Mouse (Mus musculus): ENCODE data around the gene Hrnr. TPM values are rescaled to one million over a fixed set of nuclear protein-coding genes. Genes with fewer than 3 reads are reported as not detected.

Gene Hrnr
- not detected in 2 replicates for polyA plus RNA-seq (2014; fragmentation: Nextera tagmentation; extraction: Ambion mirVana)

- Histone ChIP-seq H3K9ac (replicated peaks; ENCODE audit: low read depth, low read length) (no peak within 1 kb of the TSS), H3K36me3 (ENCODE audit: control insufficient read depth, insufficient read depth, low read length) (no peaks in the 10 kb centered on the region), H3K9me3 (ENCODE audit: control insufficient read depth, low read depth, low read length) (no peaks in the 10 kb centered on the region), H3K27me3 (ENCODE audit: control insufficient read depth, insufficient read depth, low read length) (no peaks in the 10 kb centered on the region), H3K4me2 (replicated peaks; ENCODE audit: low read depth, low read length) (no peak within 1 kb of the TSS), H3K27ac (ENCODE audit: low read length) (no peak within 1 kb of the TSS), H3K4me3 (ENCODE audit: low read depth, low read length) (no peak within 1 kb of the TSS), H3K4me1 (ENCODE audit: control insufficient read depth, insufficient read depth, low read length) (no peaks in the 10 kb centered on the region)
- ATAC-seq (ENCODE audit: insufficient number of reproducible peaks, insufficient read depth, low FRiP score, low read depth) = no peak
- 74% methylated on average over 2 of the region's 2 CpGs for WGBS
Measured at GRCm38 (mm10) chr3:93319449-93319848, at the start of gene Hrnr. Gene Hrnr, plus strand, starts transcription at chr3:93319749.

DNA sequence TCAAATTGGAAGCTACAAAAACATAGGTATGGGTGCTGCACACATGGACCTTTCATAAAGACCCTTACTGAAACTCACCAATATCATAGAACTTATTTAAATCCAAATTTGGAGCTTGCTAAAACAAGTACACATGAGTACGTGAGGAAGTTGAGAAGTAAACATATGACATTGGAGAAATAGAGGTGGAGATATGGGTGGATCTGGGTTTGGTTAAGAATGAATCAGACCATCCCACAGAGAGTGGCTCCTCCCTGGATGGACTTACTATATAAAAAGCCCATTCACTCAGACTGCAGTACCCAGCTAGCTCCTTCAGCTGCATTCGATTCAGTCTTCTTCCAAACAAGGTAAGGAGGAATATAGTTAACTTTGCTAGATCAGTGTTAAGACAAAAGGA is 46.3 kb upstream of the Hrnr start, which contains the start of gene Flg:
TSS of gene Flg (plus strand) at position 301 of the 400 bp plus-strand sequence.
- Histone ChIP-seq H3K9me3 (ENCODE audit: control insufficient read depth, low read depth, low read length) (no peaks in the 10 kb centered on the region), H3K4me1 (ENCODE audit: control insufficient read depth, insufficient read depth, low read length) (no peaks in the 10 kb centered on the region), H3K4me2 (replicated peaks; ENCODE audit: low read depth, low read length) (no peak within 1 kb of the TSS), H3K27me3 (ENCODE audit: control insufficient read depth, insufficient read depth, low read length) (no peaks in the 10 kb centered on the region), H3K4me3 (ENCODE audit: low read depth, low read length) (no peak within 1 kb of the TSS), H3K36me3 (ENCODE audit: control insufficient read depth, insufficient read depth, low read length) (no peaks in the 10 kb centered on the region), H3K27ac (ENCODE audit: low read length) (no peak within 1 kb of the TSS), H3K9ac (replicated peaks; ENCODE audit: low read depth, low read length) (no peak within 1 kb of the TSS)
- no peak for ATAC-seq (ENCODE audit: insufficient number of reproducible peaks, insufficient read depth, low FRiP score, low read depth)
- 79% methylated on average over 2 of the region's 2 CpGs for WGBS

DNA sequence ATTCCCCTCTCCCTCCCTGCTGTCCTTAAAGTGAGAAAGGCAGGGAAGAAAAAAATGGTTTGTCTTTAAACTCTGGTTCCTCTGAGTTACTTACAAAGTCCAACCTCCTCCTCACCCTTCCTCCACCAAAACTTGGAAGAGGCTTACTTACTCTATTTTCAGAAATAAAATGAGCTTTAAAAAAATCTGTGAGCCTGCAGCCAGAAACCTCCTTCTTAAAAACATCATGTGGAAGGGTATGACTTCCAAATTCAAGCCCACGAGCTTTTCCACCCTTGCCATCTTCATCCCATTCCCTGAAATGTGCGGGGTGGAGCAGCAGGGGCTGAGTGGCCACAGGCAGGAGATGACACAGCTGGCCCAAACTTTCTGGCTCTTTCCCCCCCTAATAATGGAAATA is 22.0 kb upstream of the Hrnr start:
- Histone ChIP-seq H3K9ac (replicated peaks; ENCODE audit: low read depth, low read length) (no peak overlapping the region), H3K9me3 (ENCODE audit: control insufficient read depth, low read depth, low read length) (no peaks in the 10 kb centered on the region), H3K4me1 (ENCODE audit: control insufficient read depth, insufficient read depth, low read length) (no peaks in the 10 kb centered on the region), H3K36me3 (ENCODE audit: control insufficient read depth, insufficient read depth, low read length) (no peaks in the 10 kb centered on the region), H3K27me3 (ENCODE audit: control insufficient read depth, insufficient read depth, low read length) (no peaks in the 10 kb centered on the region), H3K27ac (ENCODE audit: low read length) (no peak overlapping the region), H3K4me3 (ENCODE audit: low read depth, low read length) (no peak overlapping the region), H3K4me2 (replicated peaks; ENCODE audit: low read depth, low read length) (no peak overlapping the region)
- ATAC-seq (ENCODE audit: insufficient number of reproducible peaks, insufficient read depth, low FRiP score, low read depth) = no peak
- 73% methylated on average over 2 of the region's 2 CpGs for WGBS

GRCm38 (mm10) chr3:93299832-93300231 is 19.7 kb upstream of the Hrnr start:
- Histone ChIP-seq H3K4me1 (ENCODE audit: control insufficient read depth, insufficient read depth, low read length) (no peaks in the 10 kb centered on the region), H3K27me3 (ENCODE audit: control insufficient read depth, insufficient read depth, low read length) (no peaks in the 10 kb centered on the region), H3K9me3 (ENCODE audit: control insufficient read depth, low read depth, low read length) (no peaks in the 10 kb centered on the region), H3K27ac (ENCODE audit: low read length) (no peak overlapping the region), H3K4me2 (replicated peaks; ENCODE audit: low read depth, low read length) (no peak overlapping the region), H3K36me3 (ENCODE audit: control insufficient read depth, insufficient read depth, low read length) (no peaks in the 10 kb centered on the region), H3K4me3 (ENCODE audit: low read depth, low read length) (no peak overlapping the region), H3K9ac (replicated peaks; ENCODE audit: low read depth, low read length) (no peak overlapping the region)
- 78% methylated on average over 6 of the region's 6 CpGs for WGBS
- no peak for ATAC-seq (ENCODE audit: insufficient number of reproducible peaks, insufficient read depth, low FRiP score, low read depth)

- WGBS = 69% methylated on average over 3 of the region's 3 CpGs
- Histone ChIP-seq H3K36me3 (ENCODE audit: control insufficient read depth, insufficient read depth, low read length) (no peaks in the 10 kb centered on the region), H3K27ac (ENCODE audit: low read length) (no peak overlapping the region), H3K9me3 (ENCODE audit: control insufficient read depth, low read depth, low read length) (no peaks in the 10 kb centered on the region), H3K4me3 (ENCODE audit: low read depth, low read length) (no peak overlapping the region), H3K27me3 (ENCODE audit: control insufficient read depth, insufficient read depth, low read length) (no peaks in the 10 kb centered on the region), H3K4me2 (replicated peaks; ENCODE audit: low read depth, low read length) (no peak overlapping the region), H3K9ac (replicated peaks; ENCODE audit: low read depth, low read length) (no peak overlapping the region), H3K4me1 (ENCODE audit: control insufficient read depth, insufficient read depth, low read length) (no peaks in the 10 kb centered on the region)
- ATAC-seq (ENCODE audit: insufficient number of reproducible peaks, insufficient read depth, low FRiP score, low read depth) = no peak
Measured at GRCm38 (mm10) chr3:93301896-93302295, 17.7 kb upstream of the Hrnr start.

DNA sequence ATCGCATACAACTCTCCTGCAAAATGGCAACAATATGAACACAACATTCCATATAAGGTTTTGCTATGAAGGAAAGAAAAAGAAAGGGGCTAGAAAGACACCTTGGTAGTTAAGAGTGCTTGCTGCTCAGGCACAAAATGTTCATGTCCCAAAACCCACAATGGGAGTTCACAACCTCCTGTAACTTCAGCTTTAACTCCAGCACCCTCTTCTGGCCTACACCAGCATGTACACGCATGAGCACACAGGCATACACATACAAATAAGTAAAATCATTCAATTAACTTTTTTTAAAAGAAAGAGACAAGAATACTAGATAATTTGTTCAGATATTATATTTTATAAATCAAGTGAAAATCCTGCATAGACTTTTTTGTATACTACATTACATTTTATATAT is 13.4 kb upstream of the Hrnr start:
- Histone ChIP-seq H3K36me3 (ENCODE audit: control insufficient read depth, insufficient read depth, low read length) (no peaks in the 10 kb centered on the region), H3K4me2 (replicated peaks; ENCODE audit: low read depth, low read length) (no peak overlapping the region), H3K9ac (replicated peaks; ENCODE audit: low read depth, low read length) (no peak overlapping the region), H3K27ac (ENCODE audit: low read length) (no peak overlapping the region), H3K4me1 (ENCODE audit: control insufficient read depth, insufficient read depth, low read length) (no peaks in the 10 kb centered on the region), H3K4me3 (ENCODE audit: low read depth, low read length) (no peak overlapping the region), H3K27me3 (ENCODE audit: control insufficient read depth, insufficient read depth, low read length) (no peaks in the 10 kb centered on the region), H3K9me3 (ENCODE audit: control insufficient read depth, low read depth, low read length) (no peaks in the 10 kb centered on the region)
- no peak for ATAC-seq (ENCODE audit: insufficient number of reproducible peaks, insufficient read depth, low FRiP score, low read depth)
- 76% methylated on average over 2 of the region's 2 CpGs for WGBS

DNA sequence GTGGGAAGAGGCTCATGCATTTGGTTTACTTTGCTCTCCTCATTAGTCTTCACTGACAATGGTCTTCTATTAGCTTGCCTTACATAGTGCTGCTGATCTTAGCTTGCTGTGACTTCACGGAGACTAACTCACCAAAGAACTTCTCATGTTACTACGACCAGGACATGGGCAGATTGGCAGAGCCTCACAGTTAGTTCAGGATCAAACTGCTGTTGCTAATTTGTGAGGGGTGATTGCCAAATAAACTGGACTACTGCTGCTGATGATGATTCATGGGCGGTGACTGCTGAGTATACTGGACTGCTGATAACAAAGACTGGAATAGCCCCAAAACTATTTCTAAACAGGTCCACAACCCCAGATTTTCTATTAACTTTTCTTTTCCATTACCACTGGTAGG is 8.2 kb upstream of the Hrnr start:
- Histone ChIP-seq H3K9me3 (ENCODE audit: control insufficient read depth, low read depth, low read length) (no peaks in the 10 kb centered on the region), H3K9ac (replicated peaks; ENCODE audit: low read depth, low read length) (no peak overlapping the region), H3K36me3 (ENCODE audit: control insufficient read depth, insufficient read depth, low read length) (no peaks in the 10 kb centered on the region), H3K27ac (ENCODE audit: low read length) (no peak overlapping the region), H3K4me3 (ENCODE audit: low read depth, low read length) (no peak overlapping the region), H3K4me1 (ENCODE audit: control insufficient read depth, insufficient read depth, low read length) (no peaks in the 10 kb centered on the region), H3K4me2 (replicated peaks; ENCODE audit: low read depth, low read length) (no peak overlapping the region), H3K27me3 (ENCODE audit: control insufficient read depth, insufficient read depth, low read length) (no peaks in the 10 kb centered on the region)
- WGBS = 68% methylated on average over 3 of the region's 3 CpGs
- ATAC-seq (ENCODE audit: insufficient number of reproducible peaks, insufficient read depth, low FRiP score, low read depth) = no peak

DNA sequence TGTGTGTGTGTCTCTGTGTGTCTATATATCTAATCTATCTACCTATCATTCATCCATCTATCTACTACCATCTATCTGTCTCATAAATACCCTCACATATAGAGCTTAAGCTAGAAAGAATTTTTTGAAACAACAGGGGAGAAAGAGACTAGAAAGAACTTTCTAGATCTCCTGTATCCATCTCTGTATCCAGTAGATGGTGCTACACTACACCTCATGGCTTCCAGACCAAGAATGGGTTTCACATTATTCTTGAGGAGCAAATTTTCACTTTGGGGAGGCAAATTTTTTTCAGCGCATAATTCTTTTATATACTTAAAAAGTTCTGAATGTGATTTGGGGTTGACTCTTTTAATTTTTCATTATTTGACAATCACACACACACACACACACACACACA is 5.2 kb upstream of the Hrnr start:
- H3K27ac ChIP-seq (ENCODE audit: low read length) = no peak overlapping the region
- H3K36me3 ChIP-seq (ENCODE audit: control insufficient read depth, insufficient read depth, low read length) = no peaks in the 10 kb centered on the region
- no peaks in the 10 kb centered on the region for H3K4me1 ChIP-seq (ENCODE audit: control insufficient read depth, insufficient read depth, low read length)
- no peaks in the 10 kb centered on the region for H3K27me3 ChIP-seq (ENCODE audit: control insufficient read depth, insufficient read depth, low read length)
- H3K9ac ChIP-seq (replicated peaks; ENCODE audit: low read depth, low read length) = no peak overlapping the region
- no peak overlapping the region for H3K4me2 ChIP-seq (replicated peaks; ENCODE audit: low read depth, low read length)
- ATAC-seq (ENCODE audit: insufficient number of reproducible peaks, insufficient read depth, low FRiP score, low read depth) = no peak
- H3K9me3 ChIP-seq (ENCODE audit: control insufficient read depth, low read depth, low read length) = no peaks in the 10 kb centered on the region
- no peak overlapping the region for H3K4me3 ChIP-seq (ENCODE audit: low read depth, low read length)
- 91% methylated on average over 1 of the region's 1 CpGs for WGBS

DNA sequence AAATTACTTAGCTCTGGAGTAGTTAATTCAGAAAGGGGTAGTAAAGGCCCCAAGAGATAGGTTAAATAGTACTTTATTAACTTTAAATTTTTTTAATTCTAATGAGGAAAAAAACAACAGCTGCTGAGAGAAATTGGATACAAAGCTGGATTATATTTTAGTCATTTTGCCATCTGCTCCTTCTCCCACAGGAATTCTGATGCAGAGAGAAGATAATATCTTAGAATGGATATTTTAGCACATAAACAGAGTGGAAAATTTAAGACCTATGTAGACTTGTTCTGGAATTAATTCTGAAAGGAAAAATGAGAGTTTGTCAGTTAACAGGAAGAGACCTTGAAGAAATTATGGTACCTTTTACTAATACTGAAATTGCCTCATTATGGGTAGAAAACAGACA is 18.2 kb downstream of the Hrnr start:
- Histone ChIP-seq H3K9ac (replicated peaks; ENCODE audit: low read depth, low read length) (no peak overlapping the region), H3K4me1 (ENCODE audit: control insufficient read depth, insufficient read depth, low read length) (no peaks in the 10 kb centered on the region), H3K36me3 (ENCODE audit: control insufficient read depth, insufficient read depth, low read length) (no peaks in the 10 kb centered on the region), H3K27me3 (ENCODE audit: control insufficient read depth, insufficient read depth, low read length) (no peaks in the 10 kb centered on the region), H3K27ac (ENCODE audit: low read length) (no peak overlapping the region), H3K4me3 (ENCODE audit: low read depth, low read length) (no peak overlapping the region), H3K4me2 (replicated peaks; ENCODE audit: low read depth, low read length) (no peak overlapping the region), H3K9me3 (ENCODE audit: control insufficient read depth, low read depth, low read length) (no peaks in the 10 kb centered on the region)
- ATAC-seq (ENCODE audit: insufficient number of reproducible peaks, insufficient read depth, low FRiP score, low read depth) = no peak

Measured in stomach, embryonic 14.5 days (tissue).